Mouse (Mus musculus) urinary bladder, adult 18-20 months (tissue): ENCODE measurements at regions not wholly inside any gene's neighbourhood (a gene's known extent, or its start where the extent isn't known, plus 50 kb on each side); places are given as distances from the start of the nearest gene placed in this dataset.
A peak's percentile ranks its signal among the peaks of the same experiment; 100 is the strongest.

Experiments used
- DNase-seq, 2 experiments: peaks; one replicate each; pipeline ENCODE4 v3.0.0; 2022; ENCODE audit warnings: low spot score in 2 of 2, mixed read lengths in 2 of 2

GRCm38 (mm10) chr17:45928903-45929477, 103.2 kb downstream of the Vegfa start:
- DNase-seq = no peak

GRCm38 (mm10) chr17:45928013-45928412, 104.2 kb downstream of the Vegfa start:
- DNase-seq = no peak

- DNase-seq = no peak
Observed at GRCm38 (mm10) chr17:45925845-45926244, 106.3 kb downstream of the Vegfa start.

DNA sequence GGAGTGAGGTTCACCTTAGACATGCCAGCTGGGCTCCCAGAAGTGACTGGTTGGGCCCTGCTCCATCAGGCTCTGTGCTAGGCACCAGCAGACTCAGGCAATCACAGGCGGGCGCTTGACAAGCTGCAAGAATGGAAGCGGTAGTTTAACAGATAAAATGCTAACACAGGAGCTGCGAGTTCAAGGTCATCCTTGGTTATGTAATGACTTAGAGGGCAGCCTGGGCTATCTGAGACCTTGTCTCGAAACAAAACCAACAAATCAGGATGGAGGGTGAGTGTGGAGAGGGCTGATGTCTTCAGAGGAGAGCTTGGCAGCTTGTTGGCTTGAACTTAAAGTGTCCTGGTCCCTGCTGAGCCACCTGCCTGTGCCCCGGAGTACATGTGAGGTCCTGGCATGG, 107.6 kb downstream of the Vegfa start:
- no peak for DNase-seq

DNA sequence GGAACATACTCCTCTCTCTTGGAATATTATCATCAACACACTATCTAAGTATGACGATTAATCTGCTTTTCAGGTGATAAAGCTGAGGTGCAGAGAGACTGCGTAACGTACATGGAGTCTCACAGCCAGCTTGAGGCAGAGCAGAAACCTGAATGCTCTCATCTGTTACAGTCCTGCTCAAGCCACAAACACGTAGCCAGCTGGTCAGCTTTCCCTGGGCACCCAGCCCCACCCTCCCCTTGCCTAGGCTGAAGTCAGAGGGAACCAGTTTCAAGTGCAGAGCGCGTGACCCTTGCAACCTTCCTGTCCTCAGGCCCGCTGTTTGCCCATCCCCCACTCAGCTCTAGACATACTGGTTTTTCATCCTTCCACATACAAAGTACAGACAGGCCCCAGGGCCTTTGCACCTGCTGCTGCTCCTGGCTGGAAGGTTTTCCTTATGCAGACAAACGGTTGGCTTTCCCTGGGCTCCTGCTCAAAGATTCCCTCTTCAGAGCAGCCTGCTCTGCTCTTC, 108.9 kb downstream of the Vegfa start:
- peak in 1 of 2 experiments; percentile 7 for DNase-seq

DNA sequence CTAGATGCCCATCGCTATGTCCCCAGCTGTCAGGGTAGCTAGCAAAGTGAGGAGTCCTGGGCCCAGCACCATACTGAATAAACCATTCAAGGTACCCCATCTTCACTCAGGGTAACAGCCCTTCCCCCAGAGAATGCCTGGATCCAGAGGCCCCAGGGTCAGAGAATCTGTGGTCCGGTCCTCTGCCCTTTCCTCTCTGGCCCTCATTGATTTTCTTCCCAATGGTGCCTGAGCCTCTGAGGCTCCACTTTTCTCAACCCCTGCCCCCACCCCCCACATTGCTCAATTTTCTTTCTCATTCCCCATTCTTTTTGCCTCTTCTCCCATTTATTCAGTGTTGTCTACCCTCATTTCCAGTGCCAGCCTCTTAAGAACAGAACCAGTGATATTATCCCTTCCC, 114.5 kb downstream of the Vegfa start:
- no peak for DNase-seq

DNA sequence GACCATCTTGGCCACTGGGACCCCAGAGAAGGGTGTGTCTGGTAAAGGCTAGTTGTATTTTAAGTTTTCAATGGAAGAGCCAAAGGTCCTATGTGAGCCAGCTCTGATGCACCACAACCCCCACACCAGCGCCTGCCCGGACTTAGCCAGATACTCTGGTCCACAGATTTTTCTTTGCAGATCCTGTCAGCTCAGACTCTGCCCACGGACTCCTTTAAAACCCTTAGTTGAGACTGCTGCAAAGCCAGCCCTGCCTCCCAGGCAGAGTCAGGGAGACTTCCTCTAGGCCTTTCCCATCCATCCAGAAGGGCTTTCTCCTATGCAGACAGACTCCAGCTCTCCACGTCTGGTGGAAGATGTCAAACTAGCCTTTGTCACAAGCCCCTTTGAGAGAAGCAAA, 115.2 kb downstream of the Vegfa start:
- DNase-seq = no peak

- no peak for DNase-seq
Observed at GRCm38 (mm10) chr17:45914706-45915240, 117.4 kb downstream of the Vegfa start.

GRCm38 (mm10) chr17:45914237-45914636, 117.9 kb downstream of the Vegfa start:
- no peak for DNase-seq

DNA sequence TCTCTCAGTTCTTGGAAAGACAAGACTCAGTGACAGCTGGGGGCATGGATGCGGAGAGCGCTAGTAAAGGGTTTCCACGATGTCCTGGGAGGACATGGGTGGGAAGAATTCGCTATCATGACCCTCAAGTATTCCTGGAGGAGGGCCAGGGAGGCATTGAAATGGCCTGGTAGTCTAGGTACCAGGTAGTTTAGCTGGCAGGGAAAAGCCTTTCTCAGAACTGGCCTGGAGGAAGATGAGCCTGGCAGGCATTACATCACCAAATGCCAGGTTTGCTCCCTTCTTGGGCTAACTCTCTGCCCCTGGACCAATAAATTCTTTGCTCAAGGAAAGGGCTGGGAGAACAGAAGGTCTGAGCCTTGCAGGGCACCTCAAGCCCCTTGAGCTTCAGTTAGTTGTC, 118.5 kb downstream of the Vegfa start:
- DNase-seq = no peak

DNA sequence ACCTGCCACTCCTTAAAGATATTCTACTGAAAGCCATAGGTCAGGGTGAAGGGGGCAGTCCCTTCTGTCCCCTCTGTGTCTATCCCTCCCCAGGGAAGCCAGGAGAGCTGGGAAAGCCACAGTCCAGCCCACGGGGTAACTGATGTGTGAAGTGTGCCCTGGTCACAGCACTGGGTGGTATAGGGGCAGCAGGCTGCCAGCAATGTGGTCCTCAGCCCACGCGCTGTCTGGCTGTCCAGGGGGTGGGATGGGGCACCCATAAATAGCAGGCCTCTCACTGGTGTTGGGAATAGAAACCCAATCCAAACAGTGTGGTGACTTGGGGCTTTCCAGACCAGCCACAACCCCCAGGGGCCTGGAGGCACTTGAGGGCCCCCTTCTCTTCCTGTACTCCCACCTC, 120.0 kb downstream of the Vegfa start:
- DNase-seq = no peak

GRCm38 (mm10) chr17:45911201-45911731, 120.9 kb downstream of the Vegfa start:
- no peak for DNase-seq

GRCm38 (mm10) chr17:45910245-45910644, 121.9 kb downstream of the Vegfa start:
- no peak for DNase-seq

DNA sequence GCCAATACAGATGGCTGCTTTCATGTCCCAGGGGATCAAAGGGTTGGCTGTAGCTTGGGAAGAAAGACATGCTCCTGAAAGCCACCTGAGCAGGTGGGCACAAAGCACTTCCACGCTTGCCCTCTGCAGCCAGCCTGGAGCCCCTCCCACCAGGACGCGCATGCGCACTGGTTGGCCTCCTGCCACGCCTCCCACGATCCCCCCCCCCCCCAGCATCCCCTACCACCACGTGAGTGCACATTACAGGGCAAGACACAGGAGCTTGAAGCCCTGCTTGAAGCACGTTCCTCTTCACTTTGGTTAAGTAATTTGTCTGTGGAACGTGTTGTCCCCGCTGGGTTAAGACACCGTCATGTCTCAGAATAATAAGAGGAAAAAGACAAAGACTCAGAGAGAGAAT, 124.6 kb downstream of the Vegfa start:
- no peak for DNase-seq

GRCm38 (mm10) chr17:45905596-45905995, 126.6 kb downstream of the Vegfa start:
- DNase-seq = no peak

- no peak for DNase-seq
Observed at GRCm38 (mm10) chr17:45904251-45904650, 127.9 kb downstream of the Vegfa start.

DNA sequence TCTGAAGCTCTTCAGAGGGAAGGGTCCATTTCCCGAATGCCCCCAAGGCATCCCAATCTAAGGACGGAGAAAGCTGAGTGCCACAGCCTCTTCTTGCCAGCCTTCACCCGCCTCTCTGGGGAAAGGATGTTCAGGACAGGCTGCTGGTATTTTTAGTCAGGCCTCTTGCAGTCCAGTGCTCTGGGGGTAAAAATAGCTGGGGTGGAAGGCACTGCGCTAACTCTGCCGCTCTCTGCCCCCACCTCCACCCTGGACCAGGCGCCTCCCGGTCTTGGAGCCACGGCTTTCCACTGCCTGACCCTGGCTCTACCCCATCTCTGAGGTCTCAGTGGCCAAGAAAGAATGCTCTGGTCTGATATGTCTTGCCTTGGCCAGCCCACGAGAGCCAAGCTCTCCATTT, 128.9 kb downstream of the Vegfa start:
- no peak for DNase-seq

GRCm38 (mm10) chr17:45902668-45903067, 129.5 kb downstream of the Vegfa start:
- no peak for DNase-seq

DNA sequence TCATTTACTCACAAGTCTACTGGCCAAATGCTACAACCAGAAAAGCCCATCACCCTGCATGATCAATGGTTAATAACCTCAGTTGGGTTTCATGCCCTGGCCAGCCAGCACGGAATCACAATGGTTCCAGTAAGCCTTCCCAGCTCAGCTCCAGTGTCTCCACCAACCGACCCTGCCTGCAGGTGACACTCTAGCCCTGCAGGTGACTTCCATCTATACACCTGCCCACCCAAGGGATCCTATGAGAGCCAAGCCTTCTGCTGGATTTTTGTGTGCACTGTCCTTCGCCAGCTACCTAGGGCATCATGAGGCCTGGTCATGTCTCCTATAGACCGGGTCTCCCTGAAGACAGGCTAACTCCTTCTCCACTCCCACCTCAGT, 135.3 kb downstream of the Vegfa start:
- DNase-seq = no peak

GRCm38 (mm10) chr17:45896142-45896921, 135.8 kb downstream of the Vegfa start:
- DNase-seq = no peak

DNA sequence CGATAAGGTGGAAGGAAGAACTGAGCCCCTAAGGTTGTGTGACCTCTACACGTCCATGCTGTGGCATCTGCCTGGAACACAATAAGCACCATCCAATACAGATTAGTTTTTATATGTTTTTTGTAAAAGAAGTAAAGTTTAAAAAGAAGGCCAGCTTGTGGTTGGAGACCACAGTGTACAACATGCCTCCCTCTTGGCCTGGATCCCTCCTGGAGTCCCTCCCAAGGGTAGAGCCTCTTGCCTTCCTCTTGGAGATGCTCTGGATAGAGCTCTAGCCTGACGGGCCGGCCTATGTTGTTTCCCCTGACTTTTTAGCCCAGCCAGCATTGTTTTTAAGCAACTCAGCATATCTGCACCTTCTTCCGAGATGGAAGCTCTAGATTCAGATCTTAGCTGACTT, 138.0 kb downstream of the Vegfa start:
- DNase-seq = no peak

- no peak for DNase-seq
Observed at GRCm38 (mm10) chr17:45893698-45894097, 138.5 kb downstream of the Vegfa start.

DNA sequence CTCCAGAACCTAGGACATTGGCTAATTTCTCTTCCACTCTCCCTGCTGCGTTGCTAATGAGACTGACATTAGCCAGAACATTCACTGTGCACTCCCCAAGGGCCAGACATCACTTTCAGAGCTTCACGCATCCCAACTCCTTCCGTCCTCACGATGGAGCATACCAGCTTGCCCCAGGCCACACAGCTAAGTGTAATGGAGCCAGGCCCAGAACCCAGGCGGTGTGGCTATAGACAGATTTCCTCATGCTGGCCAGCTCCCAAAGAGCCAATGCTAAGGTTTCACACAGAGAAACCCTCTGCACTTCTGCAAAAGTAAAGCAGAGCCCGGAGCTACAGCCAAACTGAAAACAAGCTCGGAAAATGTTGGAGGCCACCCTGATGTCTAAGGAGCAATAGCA, 139.1 kb downstream of the Vegfa start:
- no peak for DNase-seq
